Mouse (Mus musculus): ENCODE measurements around the gene Abhd8. TPM values are rescaled to one million over a fixed set of nuclear protein-coding genes. Genes with fewer than 3 reads are reported as not detected.

The Abhd8 gene
- polyA plus RNA-seq (2015; fragmentation: Nextera tagmentation; extraction: Ambion mirVana): 114 and 133 TPM in 2 replicates

DNA sequence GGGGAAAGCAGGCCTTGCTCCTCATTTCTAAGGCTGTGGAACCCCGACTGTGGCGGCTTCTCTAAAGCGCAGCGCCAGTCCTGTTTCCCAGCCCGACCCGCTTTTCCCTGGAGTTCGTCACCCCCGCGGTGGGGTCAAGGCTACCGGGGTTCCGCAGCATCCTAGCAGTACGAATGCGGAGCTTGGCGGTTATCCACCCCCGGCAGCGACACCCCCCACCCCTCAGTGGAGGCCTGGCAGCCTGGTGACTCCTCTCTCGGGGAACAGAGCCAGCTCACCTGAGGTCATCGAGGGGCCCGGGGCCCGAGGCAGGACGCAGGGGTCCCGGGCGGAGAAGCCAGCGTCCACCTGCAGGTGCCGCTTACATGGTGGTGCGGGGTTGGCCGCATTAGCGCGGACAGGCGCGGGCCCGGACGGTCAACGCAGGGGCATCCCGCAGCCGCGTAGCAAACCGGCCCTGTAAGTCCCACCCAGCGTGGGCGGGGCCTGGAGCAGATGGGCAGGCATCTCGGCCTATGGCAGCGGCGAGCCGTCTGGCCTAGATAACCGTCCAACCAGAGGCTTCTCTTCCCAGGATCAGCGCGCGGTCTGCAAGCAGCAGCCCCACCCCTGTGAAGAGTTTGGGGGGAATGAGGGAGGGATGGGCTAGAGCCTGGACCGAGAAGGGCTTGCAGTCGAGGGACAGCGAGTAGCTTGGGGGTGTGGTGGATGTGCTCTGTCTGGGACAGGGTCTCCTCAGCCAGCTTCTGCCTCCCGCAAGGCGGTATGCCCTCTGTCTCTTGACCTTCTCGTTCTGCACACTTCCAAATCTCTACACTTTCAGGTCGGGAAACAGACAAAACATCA, at the start of gene Abhd8:
TSS of gene Abhd8 (minus strand) at position 468 of the 846 bp plus-strand sequence.
- no peaks in the 10 kb centered on the region for H3K27me3 ChIP-seq
- H3K9ac ChIP-seq (replicated peaks): peak within 1 kb of the TSS; percentile 90
- peaks cover 34% of the 10 kb centered on the region for H3K36me3 ChIP-seq
- H3K4me3 ChIP-seq (replicated peaks): peak within 1 kb of the TSS; percentile 82
- H3K4me1 ChIP-seq (replicated peaks): peaks cover 61% of the 10 kb centered on the region
- H3K27ac ChIP-seq: peak within 1 kb of the TSS; percentile 87
- WGBS: under 1% methylated on average over 55 of the region's 55 CpGs
- peak; percentile 88 for ATAC-seq
- peak within 1 kb of the TSS; percentile 78 for H3K4me2 ChIP-seq (replicated peaks)
- no peaks in the 10 kb centered on the region for H3K9me3 ChIP-seq

DNA sequence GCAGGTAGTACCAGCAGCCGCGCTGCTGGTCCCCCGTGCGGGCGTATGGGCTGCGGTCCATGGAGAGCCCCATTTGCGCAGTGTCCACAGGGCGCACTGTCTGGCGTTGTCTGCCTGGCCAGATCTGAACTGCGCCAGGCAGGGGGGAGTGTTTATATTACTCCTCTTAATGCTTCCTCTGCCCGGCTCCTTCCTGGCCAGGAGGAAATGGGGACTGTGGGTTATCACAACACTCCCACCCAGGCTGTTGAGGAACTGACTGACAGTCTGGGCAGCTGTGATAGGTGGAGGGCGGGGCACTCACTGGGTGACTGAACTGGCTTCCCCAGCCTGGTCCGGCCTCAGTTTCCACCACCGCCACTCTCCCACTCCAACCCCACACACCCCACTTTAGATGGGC, 48.2 kb upstream of the Abhd8 start, which contains the start of gene Plvap:
TSS of gene Plvap (minus strand) at position 109 of the 400 bp plus-strand sequence.
- Histone ChIP-seq H3K4me2 (replicated peaks) (no peak within 1 kb of the TSS), H3K9me3 (no peaks in the 10 kb centered on the region), H3K27ac (no peak within 1 kb of the TSS), H3K4me1 (replicated peaks) (peaks cover 12% of the 10 kb centered on the region), H3K36me3 (no peaks in the 10 kb centered on the region), H3K9ac (replicated peaks) (no peak within 1 kb of the TSS), H3K27me3 (peaks cover 46% of the 10 kb centered on the region), H3K4me3 (replicated peaks) (no peak within 1 kb of the TSS)
- 79% methylated on average over 14 of the region's 14 CpGs for WGBS
- ATAC-seq: no peak

DNA sequence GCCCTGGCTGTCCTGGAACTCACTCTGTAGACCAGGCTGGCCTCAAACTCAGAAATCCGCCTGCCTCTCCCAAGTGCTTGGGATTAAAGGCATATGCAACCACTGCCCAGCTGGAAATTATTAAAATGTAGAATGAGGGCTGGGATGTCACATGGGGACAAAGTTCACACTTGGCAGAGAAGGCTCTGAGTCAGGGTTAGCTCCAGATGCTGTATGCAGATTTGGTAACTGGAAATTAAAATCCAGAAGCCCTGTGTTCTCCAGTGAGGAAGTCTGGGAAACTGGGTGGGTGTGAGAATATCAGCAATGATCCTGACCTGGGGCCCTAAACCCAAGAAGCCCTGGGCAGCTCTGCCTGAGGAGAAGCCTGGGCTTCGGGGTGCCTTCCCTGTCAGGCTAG, 45.9 kb upstream of the Abhd8 start:
- Histone ChIP-seq H3K27ac (no peak overlapping the region), H3K9me3 (no peaks in the 10 kb centered on the region), H3K36me3 (no peaks in the 10 kb centered on the region), H3K9ac (replicated peaks) (no peak overlapping the region), H3K4me2 (replicated peaks) (no peak overlapping the region), H3K4me1 (replicated peaks) (peaks cover 11% of the 10 kb centered on the region), H3K4me3 (replicated peaks) (no peak overlapping the region), H3K27me3 (peaks cover 63% of the 10 kb centered on the region)
- WGBS: 66% methylated on average over 2 of the region's 2 CpGs
- no peak for ATAC-seq

DNA sequence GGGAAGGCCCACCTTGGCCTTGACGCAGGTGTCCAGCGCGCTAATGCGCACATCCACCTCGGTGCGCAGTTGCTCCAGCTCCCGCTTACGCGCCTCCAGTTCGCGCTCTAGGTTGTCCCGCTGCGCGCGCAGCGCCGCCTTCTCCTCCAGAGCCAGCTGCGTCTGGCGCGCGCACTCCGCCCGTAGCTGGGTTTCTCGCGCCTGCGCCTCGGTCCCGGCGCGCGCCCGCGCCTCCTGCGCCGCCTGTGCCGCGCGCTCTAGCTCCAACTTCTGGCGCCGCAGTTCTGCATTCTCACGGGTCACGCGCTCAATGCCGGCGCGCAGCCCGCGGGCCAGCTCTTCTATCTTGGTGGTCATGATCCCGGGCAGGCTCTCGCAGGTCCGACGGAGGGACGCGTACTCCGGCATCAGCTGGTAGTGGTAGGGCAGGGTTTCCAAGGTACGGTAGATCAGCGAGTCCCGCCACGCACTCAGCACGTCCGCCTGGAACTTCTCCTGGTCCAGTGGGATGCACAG, 44.2 kb upstream of the Abhd8 start:
- under 1% methylated on average over 61 of the region's 61 CpGs for WGBS
- H3K27me3 ChIP-seq: peaks cover 63% of the 10 kb centered on the region
- no peaks in the 10 kb centered on the region for H3K36me3 ChIP-seq
- H3K4me3 ChIP-seq (replicated peaks): peak overlapping the region; percentile 39
- peak; percentile 84 for ATAC-seq
- peaks cover 11% of the 10 kb centered on the region for H3K4me1 ChIP-seq (replicated peaks)
- no peak overlapping the region for H3K27ac ChIP-seq
- peak overlapping the region; percentile 63 for H3K4me2 ChIP-seq (replicated peaks)
- peak overlapping the region; percentile 59 for H3K9ac ChIP-seq (replicated peaks)
- no peaks in the 10 kb centered on the region for H3K9me3 ChIP-seq

DNA sequence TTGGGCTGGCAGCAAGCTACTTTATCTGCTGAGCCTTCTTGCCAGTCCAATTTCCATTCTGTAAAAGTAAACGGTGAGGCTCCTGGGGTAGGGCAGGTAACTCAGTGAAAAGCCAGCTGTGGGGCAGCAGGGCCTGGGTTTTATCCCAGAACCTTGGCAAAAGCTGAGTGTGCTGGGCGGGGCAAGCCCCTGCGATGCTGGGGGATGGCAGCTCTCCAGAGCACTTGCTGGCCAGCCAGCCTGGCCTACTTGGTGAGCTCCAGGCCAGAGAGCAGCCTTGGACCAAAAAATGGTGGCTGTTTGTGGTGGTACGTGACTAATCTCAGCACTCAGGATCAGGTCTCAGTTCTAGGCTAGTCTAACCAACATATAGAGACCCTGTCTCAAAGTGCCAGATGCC, 42.5 kb upstream of the Abhd8 start:
- no peak overlapping the region for H3K9ac ChIP-seq (replicated peaks)
- H3K36me3 ChIP-seq: no peaks in the 10 kb centered on the region
- H3K4me1 ChIP-seq (replicated peaks): peaks cover 11% of the 10 kb centered on the region
- H3K4me3 ChIP-seq (replicated peaks): no peak overlapping the region
- no peak overlapping the region for H3K4me2 ChIP-seq (replicated peaks)
- peaks cover 59% of the 10 kb centered on the region for H3K27me3 ChIP-seq
- no peaks in the 10 kb centered on the region for H3K9me3 ChIP-seq
- no peak for ATAC-seq
- 89% methylated on average over 4 of the region's 4 CpGs for WGBS
- H3K27ac ChIP-seq: no peak overlapping the region

DNA sequence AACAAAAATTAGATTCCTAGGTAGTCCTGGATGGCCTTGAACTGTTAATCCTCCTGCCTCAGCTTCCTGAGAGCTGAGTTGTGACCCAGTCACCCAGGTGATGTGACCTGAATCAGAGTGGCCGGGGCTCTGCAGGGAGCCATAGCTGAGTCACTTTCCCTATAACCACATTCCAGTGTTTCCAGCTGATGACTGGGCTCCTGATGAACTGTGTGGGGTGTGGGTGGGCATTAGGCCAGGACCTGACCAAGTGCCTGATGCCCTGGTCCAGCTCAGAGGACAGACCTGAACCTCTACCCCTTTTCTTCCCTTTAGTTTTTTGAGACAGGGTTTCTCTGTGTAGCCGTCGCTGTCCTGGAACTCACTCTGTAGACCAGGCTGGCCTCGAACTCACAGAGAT, 41.9 kb upstream of the Abhd8 start:
- Histone ChIP-seq H3K27me3 (peaks cover 52% of the 10 kb centered on the region), H3K9me3 (no peaks in the 10 kb centered on the region), H3K4me2 (replicated peaks) (no peak overlapping the region), H3K27ac (no peak overlapping the region), H3K4me1 (replicated peaks) (peaks cover 11% of the 10 kb centered on the region), H3K36me3 (no peaks in the 10 kb centered on the region), H3K4me3 (replicated peaks) (no peak overlapping the region), H3K9ac (replicated peaks) (no peak overlapping the region)
- no peak for ATAC-seq
- 89% methylated on average over 4 of the region's 4 CpGs for whole genome bisulfite sequencing

DNA sequence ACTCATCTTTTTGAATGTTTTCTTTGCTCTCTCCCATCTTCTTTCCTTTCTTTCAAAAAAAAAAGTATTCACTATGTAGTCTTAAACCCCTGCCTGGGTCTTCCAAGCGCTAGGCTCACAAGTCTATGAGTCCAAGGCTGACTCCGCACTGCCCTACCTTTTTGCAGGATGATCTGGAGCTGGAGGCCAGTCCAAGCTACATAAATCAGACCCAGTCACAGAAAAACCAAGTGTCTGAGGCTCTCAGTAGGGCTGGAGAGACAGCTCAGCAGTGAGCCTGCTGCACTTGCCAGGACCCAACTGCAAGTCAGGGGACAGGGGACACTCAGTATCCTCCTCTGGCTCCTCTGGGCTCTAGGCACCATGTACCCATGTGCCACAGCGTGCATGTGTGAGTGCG, 40.9 kb upstream of the Abhd8 start:
- no peak overlapping the region for H3K4me3 ChIP-seq (replicated peaks)
- H3K4me1 ChIP-seq (replicated peaks): peaks cover 11% of the 10 kb centered on the region
- H3K27ac ChIP-seq: no peak overlapping the region
- no peak overlapping the region for H3K9ac ChIP-seq (replicated peaks)
- no peak for ATAC-seq
- H3K9me3 ChIP-seq: no peaks in the 10 kb centered on the region
- no peaks in the 10 kb centered on the region for H3K36me3 ChIP-seq
- 92% methylated on average over 4 of the region's 4 CpGs for WGBS
- peaks cover 42% of the 10 kb centered on the region for H3K27me3 ChIP-seq
- no peak overlapping the region for H3K4me2 ChIP-seq (replicated peaks)

DNA sequence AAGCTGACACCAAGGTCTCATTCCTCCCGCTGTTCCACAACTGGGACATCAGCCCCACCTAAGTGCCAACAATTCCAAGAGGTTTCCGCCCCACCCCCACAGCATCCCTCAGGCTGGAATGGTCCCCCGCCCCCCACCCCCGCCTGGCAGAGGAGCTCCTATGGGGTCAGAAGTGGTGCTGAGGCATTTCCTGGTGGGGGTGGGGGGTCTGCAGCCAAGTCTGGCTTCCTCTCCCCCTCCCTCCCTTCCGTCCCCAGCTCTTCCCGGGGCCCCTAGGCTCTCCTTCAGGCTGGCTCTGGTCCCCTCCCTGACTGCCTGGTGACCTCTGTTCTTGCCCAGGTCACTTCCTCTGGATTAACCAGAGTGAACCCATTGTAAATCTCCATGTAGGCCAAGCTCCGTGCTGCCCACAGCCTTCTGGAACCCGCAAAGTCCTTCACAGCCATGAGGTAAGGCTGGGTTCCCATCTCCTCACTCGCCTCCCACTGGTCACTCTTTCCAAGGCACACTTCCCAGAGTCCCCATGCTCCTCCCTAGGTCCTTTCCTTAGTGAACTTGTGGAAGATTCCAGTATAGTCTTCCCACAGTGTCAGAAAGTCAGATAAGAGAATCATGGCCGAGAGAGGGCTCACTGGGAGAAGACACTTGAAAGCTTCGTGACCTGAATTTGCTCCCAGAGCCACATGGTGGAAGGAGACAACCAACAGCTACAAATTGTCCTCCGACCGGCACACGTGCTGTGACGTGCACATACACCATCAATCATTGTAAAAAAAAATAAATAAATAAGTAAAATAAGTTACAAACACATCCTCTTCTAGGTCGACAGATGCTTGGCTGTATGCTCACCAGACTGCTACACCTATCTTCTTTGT, 35.6 kb upstream of the Abhd8 start:
- Histone ChIP-seq H3K27me3 (no peaks in the 10 kb centered on the region), H3K9ac (replicated peaks) (no peak overlapping the region), H3K4me3 (replicated peaks) (no peak overlapping the region), H3K9me3 (no peaks in the 10 kb centered on the region), H3K4me2 (replicated peaks) (no peak overlapping the region), H3K27ac (no peak overlapping the region), H3K4me1 (replicated peaks) (peaks cover 12% of the 10 kb centered on the region), H3K36me3 (0 out of 2 replicates have a peak, but pooled peaks cover 3% of the 10 kb centered on the region)
- no peak for ATAC-seq
- WGBS: 46% methylated on average over 16 of the region's 16 CpGs

DNA sequence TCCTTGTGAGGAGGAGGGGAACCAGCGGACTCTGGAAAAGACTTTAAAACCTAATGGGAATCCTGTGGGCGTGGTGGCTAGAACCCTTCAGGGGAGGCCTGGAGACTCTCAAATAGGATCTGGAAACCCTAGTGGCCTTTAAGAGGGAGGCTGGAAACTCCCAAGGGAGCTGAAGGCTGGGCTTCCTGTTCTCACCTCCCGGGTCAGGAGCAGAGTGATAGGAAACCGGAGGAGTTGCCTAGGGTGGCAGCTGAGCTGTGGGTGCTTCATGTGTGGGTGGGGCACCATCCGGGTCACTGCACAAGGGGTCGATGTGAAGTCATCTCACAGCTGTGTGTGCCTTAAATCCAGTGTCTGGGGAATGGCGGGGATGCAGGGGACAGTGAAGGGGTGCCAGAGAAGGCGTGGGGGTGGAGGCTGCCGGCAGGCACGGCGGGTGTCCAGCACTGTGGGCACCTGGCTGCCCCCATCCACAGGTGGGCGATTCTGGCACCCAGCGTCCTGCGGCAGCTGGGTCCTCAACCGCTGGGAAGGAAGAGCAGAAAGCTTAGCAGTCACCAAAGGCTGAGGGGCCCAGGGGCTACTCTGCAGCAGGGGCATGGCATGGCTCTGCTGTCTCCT, 34.5 kb upstream of the Abhd8 start:
- 28% methylated on average over 15 of the region's 15 CpGs for WGBS
- peaks cover 12% of the 10 kb centered on the region for H3K4me1 ChIP-seq (replicated peaks)
- H3K4me3 ChIP-seq (replicated peaks): no peak overlapping the region
- H3K36me3 ChIP-seq: peaks cover 11% of the 10 kb centered on the region
- 0 out of 2 replicates have a peak overlapping the region, but pooled peaks have one; percentile 1 for H3K9ac ChIP-seq (replicated peaks)
- H3K27me3 ChIP-seq: no peaks in the 10 kb centered on the region
- no peaks in the 10 kb centered on the region for H3K9me3 ChIP-seq
- ATAC-seq: no peak
- no peak overlapping the region for H3K27ac ChIP-seq
- H3K4me2 ChIP-seq (replicated peaks): no peak overlapping the region

DNA sequence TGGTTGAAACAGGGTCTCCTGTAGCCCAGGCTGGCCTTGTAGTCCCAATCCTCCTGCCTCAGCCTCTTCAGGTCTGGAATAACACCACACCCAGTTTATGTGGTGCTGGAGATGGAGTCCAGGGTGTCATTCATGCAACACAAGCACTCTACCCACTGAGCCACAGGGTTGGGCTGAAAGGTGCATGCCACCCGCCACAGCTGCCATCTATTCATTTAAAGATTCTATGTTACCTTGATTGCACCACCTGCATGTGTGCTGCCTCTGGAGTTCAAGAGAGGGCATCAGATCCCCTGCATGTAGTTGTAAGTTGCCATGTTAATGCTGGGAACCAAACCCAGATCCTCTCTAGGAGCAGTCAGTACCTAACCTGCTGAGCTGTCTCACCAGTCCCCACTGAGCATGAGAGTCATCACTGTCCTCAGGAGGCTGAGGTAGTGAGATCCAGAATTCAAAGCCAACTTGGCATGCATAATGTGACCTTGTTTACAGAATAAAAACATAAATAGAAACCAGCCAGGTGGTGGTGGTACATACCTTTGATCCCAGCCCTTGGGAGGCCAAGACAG, 33.7 kb upstream of the Abhd8 start:
- Histone ChIP-seq H3K36me3 (peaks cover 19% of the 10 kb centered on the region), H3K9me3 (no peaks in the 10 kb centered on the region), H3K27ac (no peak overlapping the region), H3K9ac (replicated peaks) (no peak overlapping the region), H3K4me2 (replicated peaks) (no peak overlapping the region), H3K4me3 (replicated peaks) (no peak overlapping the region), H3K27me3 (no peaks in the 10 kb centered on the region), H3K4me1 (replicated peaks) (peaks cover 12% of the 10 kb centered on the region)
- no peak for ATAC-seq
- WGBS: 96% methylated on average over 1 of the region's 1 CpGs

DNA sequence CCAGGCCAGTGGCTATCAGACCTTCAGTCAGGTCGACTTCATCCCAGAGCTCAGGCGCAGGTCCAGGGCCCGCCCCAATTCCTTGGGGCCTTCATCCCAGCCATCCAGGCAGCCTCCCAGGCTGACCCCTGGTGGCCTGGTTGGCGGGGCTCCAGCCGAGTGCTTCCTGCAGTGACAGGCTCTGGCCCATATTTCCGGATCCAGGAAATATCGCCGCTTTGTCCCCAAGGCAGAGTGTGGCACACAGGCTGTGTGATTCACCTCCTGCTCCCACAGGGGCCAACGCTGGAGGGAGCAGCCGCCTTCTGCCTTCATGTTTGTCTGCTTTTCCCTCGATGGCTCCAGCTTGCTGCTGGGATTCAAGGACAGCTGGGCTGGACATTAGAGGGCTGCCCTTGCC, 33.0 kb upstream of the Abhd8 start:
- Histone ChIP-seq H3K9ac (replicated peaks) (no peak overlapping the region), H3K4me1 (replicated peaks) (peaks cover 12% of the 10 kb centered on the region), H3K4me2 (replicated peaks) (no peak overlapping the region), H3K36me3 (peaks cover 26% of the 10 kb centered on the region), H3K27ac (no peak overlapping the region; the same call in 1 of the 2 replicates), H3K27me3 (no peaks in the 10 kb centered on the region), H3K4me3 (replicated peaks) (no peak overlapping the region), H3K9me3 (no peaks in the 10 kb centered on the region)
- ATAC-seq: no peak
- 54% methylated on average over 11 of the region's 11 CpGs for WGBS

Measured in midbrain, embryonic 13.5 days (tissue).